Mouse (Mus musculus) heart, adult 18-20 months (tissue): ENCODE results near the gene Olfr1262. TPM values are rescaled to one million over a fixed set of nuclear protein-coding genes. Genes with fewer than 3 reads are reported as not detected.

Experiments used
- DNase-seq, 2 experiments: peaks; one replicate each; pipeline ENCODE4 v3.0.0; 2021 to 2022; ENCODE audit warnings: mixed read lengths in 1 of 2
- long read RNA-seq, 2 experiments: library from polyadenylated mRNA; stranded (forward); transcript quantifications; one replicate each; pipeline ENCODE4 v2.0.0; 2021
- total RNA-seq, 2 experiments: library from RNA; stranded (reverse); gene quantifications; 2 replicates each; pipeline ENCODE4 v1.2.3; 2021

Olfr1262 gene
- total RNA-seq = not detected
- long read RNA-seq, experiment 1 = 0 reads
- long read RNA-seq, experiment 2 = 0 reads

DNA sequence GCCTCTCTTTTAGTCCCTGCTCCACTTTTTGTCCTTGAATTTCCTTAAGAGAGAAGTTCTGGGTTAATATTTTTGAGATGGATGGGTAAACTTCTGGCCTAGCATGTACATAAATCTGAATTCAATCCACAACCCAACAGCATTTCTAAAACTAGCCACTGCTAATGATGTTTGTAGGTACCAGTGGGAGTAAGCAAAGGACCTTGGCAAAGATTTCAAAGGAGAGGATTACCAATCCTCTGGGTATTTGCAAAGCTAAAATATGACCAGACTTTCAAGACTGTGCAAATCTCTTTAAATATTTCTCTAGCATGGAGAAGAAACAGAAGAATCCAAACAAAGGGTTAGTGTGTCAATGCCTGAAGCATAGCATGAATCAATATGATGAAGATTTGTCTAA lies at the start of gene Olfr1262:
TSS of gene Olfr1262 (plus strand) at position 301 of the 400 bp plus-strand sequence.
- DNase-seq = no peak

- DNase-seq = no peak
Observed at GRCm38 (mm10) chr2:89974184-89974583, 25.8 kb upstream of the Olfr1262 start, which contains the start of gene Olfr1260. Olfr1260 (plus strand) TSS chr2:89974340.

GRCm38 (mm10) chr2:89977709-89978108 lies 22.2 kb upstream of the Olfr1262 start:
- no peak for DNase-seq

DNA sequence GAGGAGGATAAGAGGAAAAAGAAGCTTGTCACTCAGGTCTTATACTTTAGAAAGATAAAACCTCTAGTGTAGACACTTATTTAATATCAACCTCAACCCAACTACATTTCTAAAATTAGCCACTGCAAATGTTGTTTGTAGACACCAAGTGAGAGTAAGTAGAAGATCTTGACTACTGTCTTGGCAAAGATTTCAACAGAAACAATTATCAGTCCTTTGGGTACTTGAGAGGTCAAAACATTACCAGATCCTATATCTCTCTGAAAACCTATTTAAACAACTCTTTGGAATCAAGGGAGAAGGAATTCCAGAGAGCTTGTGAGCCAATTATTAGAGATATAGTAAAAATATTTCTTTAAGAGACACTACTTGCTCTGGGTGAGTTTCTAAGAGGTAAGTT lies 9.0 kb upstream of the Olfr1262 start, which contains the start of gene Olfr1261:
TSS of gene Olfr1261 (plus strand) at position 301 of the 400 bp plus-strand sequence.
- no peak for DNase-seq

DNA sequence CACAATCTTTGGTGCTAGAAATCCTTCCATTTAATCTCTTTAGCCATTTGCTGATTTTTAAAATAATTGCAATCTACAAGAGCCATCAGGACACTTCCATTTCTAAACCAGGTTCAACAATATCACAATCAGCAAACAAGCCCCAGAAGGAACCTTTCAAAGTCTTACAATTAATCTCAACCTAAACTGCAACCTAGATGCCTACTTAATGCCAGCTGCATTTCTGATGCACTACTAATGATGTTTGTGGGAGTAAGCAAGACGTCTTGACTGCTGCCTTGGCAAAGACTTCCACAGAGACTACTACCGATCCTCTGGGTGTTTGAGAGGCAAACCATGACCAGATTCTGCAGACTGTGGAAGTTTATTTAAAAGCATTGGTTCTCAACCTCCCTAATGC lies 11.9 kb downstream of the Olfr1262 start, which contains the start of gene Olfr1263:
TSS of gene Olfr1263 (plus strand) at position 301 of the 400 bp plus-strand sequence.
- no peak for DNase-seq

- no peak for DNase-seq
Observed at GRCm38 (mm10) chr2:90025477-90025876, 25.5 kb downstream of the Olfr1262 start, which contains the start of gene Olfr1264. Olfr1264 (minus strand) TSS chr2:90025577.

DNA sequence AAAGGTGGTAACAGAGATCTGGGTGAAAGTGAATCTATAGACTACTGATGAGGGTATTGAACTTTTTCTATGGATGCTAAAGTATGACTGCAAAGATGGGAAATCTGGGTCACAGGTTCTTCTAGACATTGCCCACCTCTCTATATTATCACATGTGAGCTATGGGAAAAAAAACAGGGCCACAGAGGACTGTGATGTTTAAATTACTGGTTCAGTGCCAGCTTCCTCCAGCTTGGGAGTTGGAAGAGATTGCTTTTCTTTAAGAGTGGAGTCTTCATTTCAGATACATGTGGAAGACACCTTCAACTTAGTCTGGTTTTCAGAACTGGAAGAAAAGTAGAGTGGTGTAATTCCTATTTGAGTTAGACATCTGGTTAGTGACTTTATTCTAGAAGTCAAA lies 35.1 kb downstream of the Olfr1262 start, which contains the start of gene Olfr1265:
TSS of gene Olfr1265 (plus strand) at position 301 of the 400 bp plus-strand sequence.
- DNase-seq = no peak

Other genes with a start within 250 kb of the Olfr1262 start
- not detected for gene Olfr1253, start 243.1 kb upstream of the Olfr1262 start, total RNA-seq
- gene Olfr1254, start 206.5 kb upstream of the Olfr1262 start, total RNA-seq = not detected
- gene Olfr1255, start 188.1 kb upstream of the Olfr1262 start, total RNA-seq = not detected
- gene Olfr1256, start 158.6 kb upstream of the Olfr1262 start, total RNA-seq = not detected
- not detected for gene Olfr48, start 151.9 kb upstream of the Olfr1262 start, total RNA-seq
- gene Olfr1257, start 121.7 kb upstream of the Olfr1262 start, total RNA-seq = not detected
- gene Olfr1258, start 72.8 kb upstream of the Olfr1262 start, total RNA-seq = not detected
- gene Olfr1259, start 51.5 kb upstream of the Olfr1262 start, total RNA-seq = not detected
- not detected for gene Olfr1260, start 25.8 kb upstream of the Olfr1262 start, total RNA-seq
- gene Olfr1261, start 8.9 kb upstream of the Olfr1262 start, total RNA-seq = not detected
- gene Olfr1263, start 12.0 kb downstream of the Olfr1262 start, total RNA-seq = not detected
- gene Olfr1264, start 25.4 kb downstream of the Olfr1262 start, total RNA-seq = not detected
- gene Olfr1265, start 35.2 kb downstream of the Olfr1262 start, total RNA-seq = not detected
- not detected for gene Olfr140, start 63.4 kb downstream of the Olfr1262 start, total RNA-seq
- gene Olfr1269, start 121.3 kb downstream of the Olfr1262 start, total RNA-seq = not detected
- gene Olfr32, start 142.2 kb downstream of the Olfr1262 start, total RNA-seq = not detected
- gene Olfr1270, start 152.9 kb downstream of the Olfr1262 start, total RNA-seq = not detected
- not detected for gene Olfr1506, start 224.3 kb downstream of the Olfr1262 start, total RNA-seq